Mouse (Mus musculus) hindbrain, embryonic 13.5 days (tissue): Measurements from ENCODE around the gene Gm5039. TPM values are rescaled to one million over a fixed set of nuclear protein-coding genes. Genes with fewer than 3 reads are reported as not detected.
"Not testable (repeated sequence)": the region's sequence is repeated elsewhere in the genome, so short reads cannot be mapped to it uniquely, and the experiment has no call there.

ENCODE experiments used
- ATAC-seq: fragments of 200-750 bp; cut with Nextera tagmentation; 2 replicates; pipeline ENCODE4 v1.8.0; 2017; ENCODE audit warnings: moderate TSS enrichment; ENCODE audit not compliant: low FRiP score
- H3K27ac ChIP-seq: fragments of 300-500 bp; sonication (generic); 2 replicates; pipeline ENCODE4 v1.5.1; 2015; ENCODE audit warnings: inconsistent platforms, mild to moderate bottlenecking, moderate library complexity
- H3K27me3 ChIP-seq: fragments of 300-500 bp; sonication (generic); 2 replicates; pipeline ENCODE4 v1.6.1; 2015; ENCODE audit warnings: mild to moderate bottlenecking, inconsistent platforms
- H3K36me3 ChIP-seq: fragments of 300-500 bp; sonication (generic); 2 replicates; pipeline ENCODE4 v1.6.1; 2015; ENCODE audit warnings: mild to moderate bottlenecking, inconsistent platforms
- H3K4me1 ChIP-seq: fragments of 300-500 bp; sonication (generic); replicated peaks from 2 replicates; pipeline ENCODE4 v1.6.1; 2015; ENCODE audit warnings: inconsistent platforms
- H3K4me2 ChIP-seq: fragments of 300-500 bp; sonication (generic); 2 replicates; pipeline ENCODE4 v1.6.1; 2015; ENCODE audit warnings: inconsistent platforms, mild to moderate bottlenecking, moderate library complexity
- H3K4me3 ChIP-seq: fragments of 300-500 bp; sonication (generic); 2 replicates; pipeline ENCODE4 v1.5.1; 2015; ENCODE audit warnings: mild to moderate bottlenecking, inconsistent platforms
- H3K9ac ChIP-seq: fragments of 300-500 bp; sonication (generic); 2 replicates; pipeline ENCODE4 v1.6.1; 2015; ENCODE audit warnings: mild to moderate bottlenecking, inconsistent platforms
- H3K9me3 ChIP-seq: fragments of 300-500 bp; sonication (generic); 2 replicates; pipeline ENCODE4 v1.6.1; 2016; ENCODE audit warnings: inconsistent platforms
- WGBS: fragments of 180-500 bp; shearing (Covaris S2); methylation state at CpG from one replicate; pipeline ENCODE4 v1.1.7; 2015; 5-methylcytosine and 5-hydroxymethylcytosine counted together
- polyA plus RNA-seq: library from polyadenylated mRNA; unstranded; fragments of >200 nt; fragmentation: Nextera tagmentation; extraction: Ambion mirVana; gene quantifications from 2 replicates; pipeline ENCODE4 v1.2.1, GENCODE M21; 2015

Gm5039 gene
- not detected in 2 replicates for polyA plus RNA-seq

GRCm38 (mm10) chr12:88323926-88324325 is at the start of gene Gm5039:
Gene Gm5039, minus strand, starts transcription at chr12:88324026.
- not testable (repeated sequence) for H3K4me1 ChIP-seq, H3K9ac ChIP-seq, H3K9me3 ChIP-seq, H3K27me3 ChIP-seq, H3K36me3 ChIP-seq, H3K4me2 ChIP-seq, H3K4me3 ChIP-seq, H3K27ac ChIP-seq, ATAC-seq
- WGBS = 84% methylated on average over 2 of the region's 2 CpGs

- H3K4me3 ChIP-seq = no peak overlapping the region
- H3K9me3 ChIP-seq = no peaks in the 10 kb centered on the region
- peaks cover 6% of the 10 kb centered on the region; the same call in 1 of the 2 replicates for H3K36me3 ChIP-seq
- no peaks in the 10 kb centered on the region for H3K27me3 ChIP-seq
- peak; percentile 58; the same call in 1 of the 2 replicates for ATAC-seq
- no peak overlapping the region for H3K9ac ChIP-seq
- WGBS = 40% methylated on average over 5 of the region's 5 CpGs
- no peak overlapping the region for H3K4me2 ChIP-seq
- H3K4me1 ChIP-seq = peaks cover 11% of the 10 kb centered on the region
- no peak overlapping the region for H3K27ac ChIP-seq
These were observed 48.2 kb upstream of the Gm5039 start for GRCm38 (mm10) chr12:88372018-88372417.

- H3K27me3 ChIP-seq, H3K4me2 ChIP-seq, H3K36me3 ChIP-seq, H3K4me3 ChIP-seq, H3K27ac ChIP-seq, H3K4me1 ChIP-seq, ATAC-seq, H3K9me3 ChIP-seq, H3K9ac ChIP-seq: not testable (repeated sequence)
- WGBS = 22% methylated on average over 1 of the region's 1 CpGs
These were observed 46.5 kb upstream of the Gm5039 start for GRCm38 (mm10) chr12:88370321-88370720.

- H3K4me3 ChIP-seq, H3K27ac ChIP-seq, ATAC-seq, H3K4me1 ChIP-seq, H3K27me3 ChIP-seq, H3K36me3 ChIP-seq, H3K9ac ChIP-seq, H3K4me2 ChIP-seq, H3K9me3 ChIP-seq: not testable (repeated sequence)
- WGBS = 91% methylated on average over 4 of the region's 4 CpGs
These were observed 45.9 kb upstream of the Gm5039 start for GRCm38 (mm10) chr12:88369690-88370089.

- Histone ChIP-seq H3K27me3 (no peaks in the 10 kb centered on the region), H3K27ac (no peak overlapping the region), H3K4me2 (no peak overlapping the region), H3K9ac (no peak overlapping the region), H3K36me3 (peaks cover 6% of the 10 kb centered on the region; the same call in 1 of the 2 replicates), H3K4me3 (no peak overlapping the region), H3K4me1 (peaks cover 8% of the 10 kb centered on the region), H3K9me3 (no peaks in the 10 kb centered on the region)
- ATAC-seq = no peak
- WGBS = 85% methylated on average over 4 of the region's 4 CpGs
These were observed 44.8 kb upstream of the Gm5039 start for GRCm38 (mm10) chr12:88368618-88369017.

GRCm38 (mm10) chr12:88367673-88368072 is 43.8 kb upstream of the Gm5039 start:
- WGBS = 87% methylated on average over 4 of the region's 4 CpGs
- H3K4me3 ChIP-seq = no peak overlapping the region

GRCm38 (mm10) chr12:88361120-88361445 is 37.3 kb upstream of the Gm5039 start:
- H3K27me3 ChIP-seq = no peaks in the 10 kb centered on the region
- H3K36me3 ChIP-seq = no peaks in the 10 kb centered on the region
- peak overlapping the region; percentile 74 for H3K4me2 ChIP-seq
- no peak overlapping the region for H3K27ac ChIP-seq
- H3K4me1 ChIP-seq = peaks cover 6% of the 10 kb centered on the region
- peak overlapping the region; percentile 62 for H3K4me3 ChIP-seq
- 57% methylated on average over 9 of the region's 9 CpGs for WGBS
- no peaks in the 10 kb centered on the region for H3K9me3 ChIP-seq
- H3K9ac ChIP-seq = peak overlapping the region; percentile 78
- peak; percentile 8; the same call in 1 of the 2 replicates for ATAC-seq

More at GRCm38 (mm10) chr12:88367673-88368072, 43.8 kb upstream of the Gm5039 start:
- Histone ChIP-seq H3K9ac (no peak overlapping the region), H3K4me2 (no peak overlapping the region), H3K4me1 (peaks cover 8% of the 10 kb centered on the region), H3K27me3 (no peaks in the 10 kb centered on the region), H3K27ac (no peak overlapping the region), H3K9me3 (no peaks in the 10 kb centered on the region), H3K36me3 (peaks cover 6% of the 10 kb centered on the region; the same call in 1 of the 2 replicates)
- no peak for ATAC-seq

GRCm38 (mm10) chr12:88360441-88361119 is 36.8 kb upstream of the Gm5039 start, which contains the start of gene Adck1:
Gene Adck1, plus strand, starts transcription at chr12:88360554.
- H3K36me3 ChIP-seq = no peaks in the 10 kb centered on the region
- peak within 1 kb of the TSS; percentile 62 for H3K4me3 ChIP-seq
- H3K4me1 ChIP-seq = peaks cover 6% of the 10 kb centered on the region
- no peaks in the 10 kb centered on the region for H3K9me3 ChIP-seq
- peak within 1 kb of the TSS; percentile 74 for H3K4me2 ChIP-seq
- ATAC-seq = peak; percentile 97
- WGBS = under 1% methylated on average over 38 of the region's 38 CpGs
- H3K27me3 ChIP-seq = no peaks in the 10 kb centered on the region
- peak within 1 kb of the TSS; percentile 85 for H3K27ac ChIP-seq
- peak within 1 kb of the TSS; percentile 78 for H3K9ac ChIP-seq

GRCm38 (mm10) chr12:88354182-88354702 is 30.4 kb upstream of the Gm5039 start:
- ATAC-seq = 0 out of 2 replicates have a peak, but pooled peaks have one; percentile 46
- Histone ChIP-seq H3K36me3 (no peaks in the 10 kb centered on the region), H3K9me3 (no peaks in the 10 kb centered on the region), H3K27me3 (no peaks in the 10 kb centered on the region), H3K9ac (peak overlapping the region; percentile 62), H3K4me2 (peak overlapping the region; percentile 52), H3K4me1 (peaks cover 5% of the 10 kb centered on the region; the same call in 1 of the 2 replicates), H3K27ac (no peak overlapping the region), H3K4me3 (peak overlapping the region; percentile 33)
- WGBS = 26% methylated on average over 40 of the region's 41 CpGs

GRCm38 (mm10) chr12:88341286-88341685 is 17.5 kb upstream of the Gm5039 start:
- not testable (repeated sequence) for H3K9me3 ChIP-seq, H3K9ac ChIP-seq, H3K36me3 ChIP-seq, H3K4me1 ChIP-seq, H3K4me2 ChIP-seq, ATAC-seq, H3K4me3 ChIP-seq, H3K27me3 ChIP-seq, H3K27ac ChIP-seq
- WGBS = 19% methylated on average over 2 of the region's 2 CpGs

GRCm38 (mm10) chr12:88336662-88337413 is 13.0 kb upstream of the Gm5039 start:
- not testable (repeated sequence) for H3K9ac ChIP-seq, H3K27ac ChIP-seq, H3K4me2 ChIP-seq, H3K4me3 ChIP-seq, H3K36me3 ChIP-seq, ATAC-seq, H3K27me3 ChIP-seq, H3K4me1 ChIP-seq, H3K9me3 ChIP-seq
- WGBS = 82% methylated on average over 4 of the region's 4 CpGs

GRCm38 (mm10) chr12:88314556-88314955 is 9.3 kb downstream of the Gm5039 start:
- Histone ChIP-seq H3K9ac (no peak overlapping the region), H3K27me3 (no peaks in the 10 kb centered on the region), H3K4me2 (no peak overlapping the region), H3K36me3 (no peaks in the 10 kb centered on the region), H3K4me1 (no peaks in the 10 kb centered on the region), H3K27ac (no peak overlapping the region), H3K9me3 (0 out of 2 replicates have a peak, but pooled peaks cover 3% of the 10 kb centered on the region), H3K4me3 (no peak overlapping the region)
- WGBS = 79% methylated on average over 3 of the region's 3 CpGs
- no peak for ATAC-seq
